21 mouse cellular contexts compared by ENCODE assay signal in the genomic region with DNA sequence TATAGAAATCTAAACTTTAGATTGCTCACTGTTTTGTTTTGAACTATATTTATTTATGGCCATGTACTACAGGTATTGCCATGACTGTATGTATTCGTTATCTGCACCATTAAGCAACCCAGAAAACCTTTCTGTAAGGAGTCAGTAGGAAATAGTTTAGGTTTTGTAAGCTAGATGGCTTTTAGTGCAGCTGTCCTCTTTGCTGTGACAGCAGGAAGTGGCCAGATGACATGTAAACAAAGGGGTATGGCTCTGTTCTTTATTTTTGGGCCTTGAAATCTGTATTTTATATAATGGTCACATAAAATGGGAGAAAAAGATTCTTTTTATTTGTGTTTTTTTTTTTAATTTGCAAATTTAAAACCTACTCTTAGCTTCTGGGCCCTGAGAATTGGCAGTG.
"Had no signal": no experiment of that assay in that cellular context is flagged by ENCODE, and none has a peak within 500 bp of the region (broad histone marks: within the 10 kb centered on the region; RNA-seq: fewer than 3 reads in every experiment).

No protein-coding gene starts in this region.

- H3K4me3 ChIP-seq: layer of hippocampus, adult 2 months; limb, embryonic 10.5 days; limb, embryonic 13.5 days; liver, embryonic 12.5 days; liver, embryonic 15.5 days; megakaryocyte, embryonic 14.5 days; midbrain, embryonic 10.5 days; midbrain, embryonic 13.5 days; myocyte; neural tube, embryonic 13.5 days had no signal

- H3K27me3 ChIP-seq: limb, embryonic 13.5 days; liver, embryonic 12.5 days; liver, embryonic 15.5 days; megakaryocyte, embryonic 14.5 days; midbrain, embryonic 13.5 days; neural tube, embryonic 13.5 days had no signal

- H3K36me3 ChIP-seq: limb, embryonic 10.5 days; limb, embryonic 13.5 days; liver, embryonic 12.5 days; liver, embryonic 15.5 days; midbrain, embryonic 10.5 days; midbrain, embryonic 13.5 days; neural tube, embryonic 13.5 days had no signal

- DNase-seq: kidney, postnatal 25 days; layer of hippocampus, adult 9-11 months; liver; lung, adult 18-20 months; right cerebral cortex, postnatal 4 days; thymus, adult 2 months; thymus, postnatal 14 days; thymus, postnatal 4 days had no signal

- H3K4me2 ChIP-seq: limb, embryonic 13.5 days; liver, embryonic 12.5 days; liver, embryonic 15.5 days; midbrain, embryonic 13.5 days; neural tube, embryonic 13.5 days had no signal

- ATAC-seq: liver, embryonic 12.5 days; midbrain, embryonic 13.5 days; midbrain, embryonic 16.5 days had no signal

- H3K4me1 ChIP-seq: liver, embryonic 15.5 days; midbrain, embryonic 10.5 days; midbrain, embryonic 13.5 days had no signal

- H3K27ac ChIP-seq: kidney, postnatal 0 days; layer of hippocampus, adult 2 months; limb, embryonic 10.5 days; limb, embryonic 13.5 days; liver, embryonic 12.5 days; liver, embryonic 15.5 days; midbrain, embryonic 10.5 days; midbrain, embryonic 13.5 days; neural tube, embryonic 13.5 days; stomach, postnatal 0 days had no signal

- H3K9ac ChIP-seq: limb, embryonic 13.5 days; liver, embryonic 12.5 days; liver, embryonic 15.5 days; midbrain, embryonic 13.5 days; neural tube, embryonic 13.5 days had no signal

- H3K9me3 ChIP-seq: limb, embryonic 10.5 days; limb, embryonic 13.5 days; liver, embryonic 12.5 days; liver, embryonic 15.5 days; megakaryocyte, embryonic 14.5 days; midbrain, embryonic 10.5 days; midbrain, embryonic 13.5 days; neural tube, embryonic 13.5 days had no signal
